Mouse (Mus musculus): ENCODE measurements around the gene Spi1. TPM values are rescaled to one million over a fixed set of nuclear protein-coding genes. Genes with fewer than 3 reads are reported as not detected.

Gene Spi1
- polyA plus RNA-seq, 1 experiment from 2014 or later = 2.4 TPM

DNA sequence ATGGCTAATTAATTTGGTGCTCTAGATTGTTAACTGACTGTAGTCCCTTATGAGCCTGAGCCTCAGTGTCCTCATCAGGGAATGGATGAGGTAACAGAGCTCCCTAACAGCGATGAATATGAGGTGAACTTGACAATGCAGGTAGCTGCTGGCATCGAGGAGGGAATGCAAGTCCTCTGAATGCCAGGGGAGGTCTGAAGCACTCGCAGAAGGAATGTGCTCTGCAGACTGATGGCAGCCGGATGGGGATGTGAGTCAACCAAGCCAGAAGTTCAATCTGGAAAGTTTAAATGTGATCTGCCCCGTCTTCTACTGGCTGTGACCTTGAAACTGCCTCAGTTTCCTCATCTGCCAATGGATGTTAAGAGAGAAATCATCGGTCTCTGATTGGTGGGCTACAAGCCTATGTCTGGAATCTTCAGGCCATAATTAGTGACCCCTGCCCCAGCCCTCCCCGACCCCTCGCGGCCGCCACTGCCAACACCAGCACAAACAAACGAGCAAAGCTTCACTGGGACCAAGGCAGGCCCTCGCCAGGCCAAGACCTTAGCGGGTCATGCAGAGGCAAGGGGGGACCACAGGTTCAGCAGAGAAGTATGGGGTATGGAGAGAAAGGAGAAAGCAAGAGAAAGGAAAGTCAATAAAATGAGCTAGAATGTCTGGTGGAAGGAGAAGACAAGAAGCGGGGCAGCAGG is 12.7 kb upstream of the Spi1 start:
- 0 out of 2 replicates have a peak, but pooled peaks cover 5% of the 10 kb centered on the region for H3K36me3 ChIP-seq
- peak overlapping the region; percentile 74 for H3K4me3 ChIP-seq
- H3K9ac ChIP-seq (replicated peaks) = peak overlapping the region; percentile 70
- H3K27ac ChIP-seq (replicated peaks) = peak overlapping the region; percentile 79
- H3K4me1 ChIP-seq = peaks cover 26% of the 10 kb centered on the region
- H3K9me3 ChIP-seq = no peaks in the 10 kb centered on the region
- peak; percentile 2; the same call in 1 of the 2 replicates for ATAC-seq (replicated peaks)
- WGBS = 10% methylated on average over 14 of the region's 14 CpGs
- H3K27me3 ChIP-seq = no peaks in the 10 kb centered on the region
- peak overlapping the region; percentile 58 for H3K4me2 ChIP-seq (replicated peaks)

DNA sequence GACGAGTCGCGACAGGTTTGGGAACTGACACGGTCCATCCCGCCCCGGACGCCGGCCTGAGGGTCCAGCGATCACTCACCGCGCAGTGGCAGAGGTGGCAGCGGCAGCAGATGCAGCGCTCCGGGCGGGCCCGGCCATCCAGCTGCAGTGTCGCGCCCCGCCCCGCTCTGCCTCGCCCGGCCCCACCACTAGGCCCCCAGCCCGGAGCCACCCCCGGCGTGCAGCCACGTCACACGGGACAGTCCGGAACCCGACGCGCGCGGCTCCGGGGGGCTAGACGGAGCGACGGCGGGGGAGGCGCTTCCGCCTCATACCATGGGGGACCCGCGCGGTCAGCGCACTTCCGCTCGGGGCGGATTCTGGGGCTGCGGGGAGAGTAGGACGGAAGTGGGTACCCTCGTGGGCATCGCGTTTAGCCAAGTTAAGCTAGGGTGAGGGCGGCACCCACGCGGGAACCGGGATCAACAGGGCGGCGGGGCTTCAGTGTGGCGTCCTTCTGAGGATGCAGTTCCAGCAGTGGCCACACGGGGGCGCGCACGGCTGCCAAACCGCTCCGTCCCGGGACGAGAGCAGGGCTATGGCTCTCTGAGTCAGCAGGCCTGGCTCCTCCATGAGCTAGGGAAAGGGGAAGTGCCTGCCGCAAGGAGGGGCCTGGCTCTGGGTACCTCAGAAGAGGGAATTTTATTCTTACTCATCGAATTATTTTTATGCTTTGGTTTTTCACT is 12.0 kb upstream of the Spi1 start, which contains the start of gene Slc39a13:
Slc39a13 (minus strand) TSS at position 342 of the 725 bp plus-strand sequence.
- H3K27me3 ChIP-seq = no peaks in the 10 kb centered on the region
- H3K4me3 ChIP-seq = peak within 1 kb of the TSS; percentile 74
- peak within 1 kb of the TSS; percentile 70 for H3K9ac ChIP-seq (replicated peaks)
- no peaks in the 10 kb centered on the region for H3K9me3 ChIP-seq
- 0 out of 2 replicates have a peak, but pooled peaks cover 4% of the 10 kb centered on the region for H3K36me3 ChIP-seq
- peaks cover 26% of the 10 kb centered on the region for H3K4me1 ChIP-seq
- H3K27ac ChIP-seq (replicated peaks) = peak within 1 kb of the TSS; percentile 79
- under 1% methylated on average over 68 of the region's 69 CpGs for WGBS
- H3K4me2 ChIP-seq (replicated peaks) = peak within 1 kb of the TSS; percentile 58
- ATAC-seq (replicated peaks) = peak; percentile 98

DNA sequence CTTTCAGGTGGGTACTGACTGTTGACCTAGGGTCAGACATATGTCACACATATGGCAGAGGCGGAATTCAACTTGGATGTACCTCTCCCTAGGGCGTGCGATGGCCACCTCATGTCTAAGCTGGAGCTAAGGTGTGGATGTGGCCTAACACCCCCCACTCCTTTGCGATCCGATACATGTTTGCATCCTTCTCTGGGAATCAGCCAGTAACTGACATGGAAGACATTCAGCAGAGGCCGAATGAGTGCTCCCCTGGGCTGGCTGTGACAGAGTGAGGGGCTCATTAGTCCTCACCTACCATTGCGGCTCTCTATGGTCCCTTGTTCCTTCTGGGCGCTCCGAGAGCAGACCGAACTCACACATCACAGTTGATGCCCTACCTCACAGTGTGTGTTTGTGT is 11.1 kb upstream of the Spi1 start:
- Histone ChIP-seq H3K4me1 (peaks cover 26% of the 10 kb centered on the region), H3K9ac (replicated peaks) (peak overlapping the region; percentile 70), H3K4me2 (replicated peaks) (peak overlapping the region; percentile 58), H3K27me3 (no peaks in the 10 kb centered on the region), H3K4me3 (peak overlapping the region; percentile 74), H3K9me3 (no peaks in the 10 kb centered on the region), H3K36me3 (0 out of 2 replicates have a peak, but pooled peaks cover 4% of the 10 kb centered on the region), H3K27ac (replicated peaks) (peak overlapping the region; percentile 79)
- ATAC-seq (replicated peaks) = no peak
- 86% methylated on average over 10 of the region's 10 CpGs for WGBS

DNA sequence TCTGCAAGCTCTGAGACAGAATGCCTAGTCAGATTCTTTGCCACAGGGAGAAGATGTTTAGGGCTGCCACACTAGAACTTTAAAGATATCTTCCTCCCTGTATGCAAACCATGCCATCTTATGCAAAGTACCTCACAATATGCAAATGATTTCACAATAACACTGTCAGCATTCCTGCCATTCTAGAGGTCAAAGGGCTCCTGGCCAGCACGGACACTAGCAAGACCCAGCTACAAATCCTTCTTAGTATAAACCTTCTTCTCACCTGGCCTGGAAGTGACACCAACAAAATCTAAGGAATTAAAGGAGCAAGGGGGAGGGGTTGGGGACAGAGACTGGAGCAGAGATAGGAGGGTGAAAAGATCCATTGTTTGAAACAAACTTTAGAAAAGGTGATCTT is 10.1 kb upstream of the Spi1 start:
- no peak for ATAC-seq (replicated peaks)
- H3K9me3 ChIP-seq = no peaks in the 10 kb centered on the region
- 0 out of 2 replicates have a peak, but pooled peaks cover 3% of the 10 kb centered on the region for H3K36me3 ChIP-seq
- no peak overlapping the region for H3K4me2 ChIP-seq (replicated peaks)
- no peak overlapping the region for H3K4me3 ChIP-seq
- H3K4me1 ChIP-seq = peaks cover 26% of the 10 kb centered on the region
- H3K9ac ChIP-seq (replicated peaks) = no peak overlapping the region
- no peak overlapping the region for H3K27ac ChIP-seq (replicated peaks)
- WGBS = 46% methylated on average over 1 of the region's 1 CpGs
- H3K27me3 ChIP-seq = no peaks in the 10 kb centered on the region

DNA sequence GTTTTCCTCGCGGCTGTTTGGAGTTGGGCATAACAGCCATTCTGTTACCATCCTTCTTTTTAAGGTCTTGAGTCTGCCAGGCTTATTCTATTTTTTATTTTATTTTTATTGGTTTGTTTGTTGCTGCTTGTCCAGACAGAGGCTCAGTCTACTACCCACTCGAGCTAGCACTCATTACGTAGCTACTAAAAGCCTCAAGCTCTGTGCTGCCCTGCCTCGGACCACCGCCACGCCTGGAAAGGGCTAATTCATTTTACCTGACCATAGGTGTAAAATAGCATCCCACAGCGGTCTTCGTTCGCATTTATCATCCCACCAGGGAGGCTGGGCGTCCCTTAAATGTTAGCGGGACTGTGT is 4.3 kb upstream of the Spi1 start:
- Histone ChIP-seq H3K4me3 (peak overlapping the region; percentile 49), H3K27ac (replicated peaks) (no peak overlapping the region), H3K27me3 (no peaks in the 10 kb centered on the region), H3K4me1 (peaks cover 9% of the 10 kb centered on the region), H3K4me2 (replicated peaks) (peak overlapping the region; percentile 87), H3K36me3 (no peaks in the 10 kb centered on the region), H3K9me3 (no peaks in the 10 kb centered on the region), H3K9ac (replicated peaks) (no peak overlapping the region)
- WGBS = 7% methylated on average over 12 of the region's 12 CpGs
- ATAC-seq (replicated peaks) = 0 out of 2 replicates have a peak, but pooled peaks have one; percentile 47

DNA sequence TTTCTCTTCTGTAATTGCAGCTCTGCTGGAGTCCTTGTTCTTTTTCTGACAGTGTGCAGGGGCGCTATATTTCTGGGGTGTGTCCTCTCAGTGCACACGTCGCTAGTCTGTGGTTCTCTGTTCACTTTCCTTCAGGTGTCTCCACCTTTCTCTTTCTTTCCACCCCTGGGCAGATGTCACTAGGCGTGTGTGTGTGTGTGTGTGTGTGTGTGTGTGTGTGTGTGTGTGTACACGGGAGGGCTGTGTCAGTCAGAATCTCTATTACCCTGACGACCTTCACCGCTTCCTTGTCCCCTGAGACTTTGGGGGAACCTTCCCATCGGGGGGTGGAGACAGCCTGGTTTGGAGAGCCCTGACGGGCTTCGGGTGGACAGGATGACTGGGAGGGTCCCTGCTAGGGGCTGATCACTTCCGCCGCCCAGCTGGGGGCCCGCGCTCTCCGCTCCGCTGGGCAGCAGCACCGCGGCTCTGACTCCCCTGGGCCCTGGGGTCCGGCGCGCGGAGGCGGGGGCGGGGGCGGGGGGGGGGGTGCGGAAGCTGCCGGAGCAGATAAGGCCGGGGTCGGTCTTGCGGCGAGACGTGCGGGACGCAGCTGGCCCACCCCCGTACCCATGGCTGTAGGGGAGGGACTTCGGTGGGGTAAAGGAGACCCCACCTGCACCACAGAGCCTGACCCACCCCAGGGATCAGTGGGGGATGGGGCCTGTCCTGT is 3.7 kb upstream of the Spi1 start:
- H3K4me2 ChIP-seq (replicated peaks) = peak overlapping the region; percentile 87
- no peaks in the 10 kb centered on the region for H3K27me3 ChIP-seq
- H3K9me3 ChIP-seq = no peaks in the 10 kb centered on the region
- H3K9ac ChIP-seq (replicated peaks) = peak overlapping the region; percentile 59
- peak overlapping the region; percentile 49 for H3K4me3 ChIP-seq
- WGBS = under 1% methylated on average over 34 of the region's 36 CpGs
- peaks cover 9% of the 10 kb centered on the region for H3K4me1 ChIP-seq
- no peak overlapping the region for H3K27ac ChIP-seq (replicated peaks)
- H3K36me3 ChIP-seq = no peaks in the 10 kb centered on the region
- ATAC-seq (replicated peaks) = peak; percentile 73

DNA sequence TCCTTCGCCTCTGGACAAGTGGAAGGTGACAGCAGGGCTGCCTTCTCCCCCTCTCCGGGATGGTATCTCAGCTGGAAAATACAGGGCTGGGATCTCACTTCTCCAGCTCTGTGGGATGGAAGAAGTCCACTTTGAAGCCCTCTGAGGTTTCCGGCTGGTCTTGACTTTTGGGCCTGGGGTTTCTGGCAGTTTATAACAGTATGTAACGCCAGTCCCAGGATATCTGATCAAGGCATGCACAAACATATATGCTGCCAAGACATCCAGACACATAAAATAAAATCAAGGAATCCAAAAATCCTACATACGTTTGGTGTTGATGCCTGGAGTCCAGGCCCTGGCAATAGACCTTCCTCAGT is 3.2 kb upstream of the Spi1 start:
- WGBS = 38% methylated on average over 5 of the region's 5 CpGs
- no peak for ATAC-seq (replicated peaks)

DNA sequence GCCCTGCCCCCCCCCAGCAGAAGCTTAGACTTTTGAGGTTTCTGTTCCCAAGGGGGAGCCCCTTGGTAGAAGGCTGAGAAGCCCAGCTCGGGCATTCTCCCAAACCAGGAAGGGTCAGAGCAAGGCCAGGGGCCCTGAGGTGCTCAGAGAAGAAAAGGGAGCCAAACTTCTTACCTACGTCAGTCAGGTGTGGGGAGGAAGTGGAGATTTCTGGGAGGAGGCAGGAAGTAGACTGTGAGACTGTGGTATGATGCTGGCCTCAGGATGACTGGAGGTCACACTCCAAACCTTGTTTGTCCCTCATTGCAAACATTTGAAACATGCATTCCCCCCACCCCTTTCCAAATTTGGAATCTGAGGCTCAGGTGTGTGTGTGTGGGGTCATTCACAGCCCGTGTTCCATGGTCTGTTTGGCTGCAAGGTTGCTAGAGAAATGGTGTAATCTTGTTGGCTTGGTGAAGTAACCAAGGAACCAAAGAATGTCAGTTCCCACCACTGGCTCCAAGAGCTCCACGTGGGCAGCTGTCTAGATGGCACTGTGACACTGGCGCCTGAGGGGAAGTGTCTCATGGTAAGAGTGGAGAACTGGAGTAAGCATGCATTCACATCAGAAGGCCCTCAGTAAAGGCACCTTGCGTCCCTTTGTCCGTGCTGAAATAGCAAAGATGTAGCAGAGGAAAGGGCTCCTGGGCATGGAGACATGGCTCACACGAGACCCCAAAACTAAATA is 1.2 kb upstream of the Spi1 start:
- H3K4me1 ChIP-seq = peaks cover 9% of the 10 kb centered on the region
- H3K36me3 ChIP-seq = no peaks in the 10 kb centered on the region
- no peak for ATAC-seq (replicated peaks)
- H3K4me2 ChIP-seq (replicated peaks) = no peak overlapping the region
- no peaks in the 10 kb centered on the region for H3K27me3 ChIP-seq
- no peak overlapping the region for H3K4me3 ChIP-seq
- no peak overlapping the region for H3K27ac ChIP-seq (replicated peaks)
- H3K9me3 ChIP-seq = no peaks in the 10 kb centered on the region
- no peak overlapping the region for H3K9ac ChIP-seq (replicated peaks)
- WGBS = 80% methylated on average over 8 of the region's 8 CpGs

More for the DNA sequence above, 3.2 kb upstream of the Spi1 start:
- no peaks in the 10 kb centered on the region for H3K27me3 ChIP-seq
- no peaks in the 10 kb centered on the region for H3K9me3 ChIP-seq
- H3K4me1 ChIP-seq = peaks cover 9% of the 10 kb centered on the region
- peak overlapping the region; percentile 49 for H3K4me3 ChIP-seq
- H3K36me3 ChIP-seq = no peaks in the 10 kb centered on the region
- H3K4me2 ChIP-seq (replicated peaks) = peak overlapping the region; percentile 87
- peak overlapping the region; percentile 59 for H3K9ac ChIP-seq (replicated peaks)
- no peak overlapping the region for H3K27ac ChIP-seq (replicated peaks)

DNA sequence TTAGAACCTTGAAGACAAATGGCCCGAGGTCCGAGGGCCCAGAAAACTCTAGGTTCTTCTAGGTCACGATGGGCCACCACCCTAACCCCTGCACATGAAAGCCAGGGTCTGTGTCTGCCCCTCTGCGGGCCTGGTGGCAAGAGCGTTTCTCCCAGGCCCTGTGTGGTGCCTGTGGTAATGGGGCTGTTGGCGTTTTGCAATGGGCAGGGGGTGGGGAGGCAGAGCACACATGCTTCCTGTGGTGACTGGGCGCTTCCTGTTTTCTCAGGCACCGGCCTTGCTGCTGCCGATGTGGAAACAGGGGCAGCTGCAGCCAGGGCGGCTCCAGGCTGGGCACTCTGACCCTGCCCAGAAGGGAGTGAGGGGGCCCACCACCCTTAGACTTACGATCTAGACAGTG is 654 bp downstream of the Spi1 start:
- H3K27ac ChIP-seq (replicated peaks) = no peak overlapping the region
- no peak overlapping the region for H3K4me2 ChIP-seq (replicated peaks)
- no peaks in the 10 kb centered on the region for H3K27me3 ChIP-seq
- no peak for ATAC-seq (replicated peaks)
- WGBS = 82% methylated on average over 11 of the region's 11 CpGs
- no peak overlapping the region for H3K9ac ChIP-seq (replicated peaks)
- no peak overlapping the region for H3K4me3 ChIP-seq
- peaks cover 9% of the 10 kb centered on the region for H3K4me1 ChIP-seq
- no peaks in the 10 kb centered on the region for H3K36me3 ChIP-seq
- no peaks in the 10 kb centered on the region for H3K9me3 ChIP-seq

DNA sequence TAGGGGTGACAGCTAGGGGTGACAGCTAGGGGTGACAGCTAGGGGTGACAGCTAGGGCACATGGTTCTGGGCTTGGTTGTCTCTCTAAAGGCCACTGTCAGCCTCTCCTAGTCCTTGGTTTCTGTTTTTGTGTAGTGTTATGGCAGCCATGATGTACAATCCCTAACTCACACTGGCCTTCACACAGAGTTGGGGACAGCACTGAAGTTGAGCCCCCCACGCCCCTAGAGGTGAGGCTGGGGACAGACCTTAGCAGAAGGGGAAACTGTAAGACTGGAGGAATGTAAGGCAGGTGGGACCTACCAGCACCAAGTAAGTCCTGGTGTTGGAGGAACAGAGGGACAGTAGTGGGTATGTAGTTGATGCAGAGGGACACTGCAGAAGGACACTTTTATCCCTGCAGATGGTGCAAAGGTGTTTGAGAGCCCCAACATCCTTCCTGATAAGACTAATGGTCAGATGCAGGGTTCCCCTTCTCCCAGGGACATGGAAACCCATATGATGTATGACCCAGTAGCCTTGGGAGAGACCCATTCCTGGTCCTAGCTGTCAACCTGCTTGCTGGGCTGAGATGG is 1.3 kb downstream of the Spi1 start:
- ATAC-seq (replicated peaks) = no peak
- H3K4me3 ChIP-seq = no peak overlapping the region
- WGBS = 63% methylated on average over 1 of the region's 1 CpGs
- H3K27me3 ChIP-seq = no peaks in the 10 kb centered on the region
- H3K36me3 ChIP-seq = no peaks in the 10 kb centered on the region
- peaks cover 6% of the 10 kb centered on the region for H3K4me1 ChIP-seq
- no peaks in the 10 kb centered on the region for H3K9me3 ChIP-seq
- H3K9ac ChIP-seq (replicated peaks) = no peak overlapping the region
- no peak overlapping the region for H3K27ac ChIP-seq (replicated peaks)
- H3K4me2 ChIP-seq (replicated peaks) = no peak overlapping the region

DNA sequence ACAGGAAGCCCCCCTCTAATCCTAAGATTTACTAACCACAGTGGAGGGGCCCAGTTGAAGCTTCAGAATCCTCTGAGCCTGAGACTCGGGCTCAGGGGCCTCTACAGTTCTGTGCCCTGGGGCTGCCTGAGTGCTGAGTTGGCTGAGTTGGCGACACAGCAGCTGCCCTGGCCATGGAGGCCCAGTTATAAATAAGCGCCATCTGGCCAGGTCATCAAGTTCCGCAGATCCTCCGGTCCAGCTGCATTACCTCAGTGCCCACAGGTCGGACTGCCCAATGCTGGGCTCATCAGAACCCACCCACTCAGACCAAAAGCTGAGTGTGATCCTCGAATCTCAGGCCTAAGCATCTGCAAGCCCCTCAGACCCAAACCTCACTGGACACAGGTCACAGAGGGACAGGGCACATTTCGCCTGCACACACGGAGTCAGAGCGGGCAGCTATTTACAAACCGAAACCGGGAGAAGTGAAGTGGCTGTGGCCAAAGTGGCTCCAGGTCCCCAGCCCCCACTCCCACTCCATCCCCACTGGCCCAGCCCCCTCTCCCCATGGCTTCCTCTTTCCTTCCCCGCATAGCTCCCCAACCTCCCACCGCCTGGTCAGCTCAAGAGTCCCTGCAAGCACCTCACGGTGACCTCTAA is 2.1 kb downstream of the Spi1 start:
- no peaks in the 10 kb centered on the region for H3K4me1 ChIP-seq
- ATAC-seq (replicated peaks) = no peak
- H3K9ac ChIP-seq (replicated peaks) = no peak overlapping the region
- H3K36me3 ChIP-seq = no peaks in the 10 kb centered on the region
- WGBS = 84% methylated on average over 15 of the region's 15 CpGs
- H3K9me3 ChIP-seq = no peaks in the 10 kb centered on the region
- H3K4me3 ChIP-seq = no peak overlapping the region
- no peak overlapping the region for H3K27ac ChIP-seq (replicated peaks)
- no peaks in the 10 kb centered on the region for H3K27me3 ChIP-seq
- H3K4me2 ChIP-seq (replicated peaks) = no peak overlapping the region

Data from forebrain, embryonic 15.5 days (tissue).